Mouse (Mus musculus) testis, adult 2 months (tissue): ENCODE results near the gene Ugt1a2. TPM values are rescaled to one million over a fixed set of nuclear protein-coding genes. Genes with fewer than 3 reads are reported as not detected.
A peak's percentile ranks its signal among the peaks of the same experiment; 100 is the strongest.

Experiments
- H3K27ac ChIP-seq: fragments of 200-500 bp; 2 replicates; pipeline ENCODE4 v1.5.1; 2012; ENCODE audit warnings: low read depth, low read length; ENCODE audit not compliant: control insufficient read depth, insufficient read depth
- H3K27me3 ChIP-seq: fragments of 200-500 bp; 2 replicates; pipeline ENCODE4 v1.6.1; 2012; ENCODE audit warnings: mild to moderate bottlenecking, low read length, moderate library complexity; ENCODE audit not compliant: control insufficient read depth, insufficient read depth
- H3K36me3 ChIP-seq: fragments of 200-500 bp; 2 replicates; pipeline ENCODE4 v1.6.1; 2012; ENCODE audit warnings: mild to moderate bottlenecking, low read length; ENCODE audit not compliant: control insufficient read depth, insufficient read depth
- H3K4me1 ChIP-seq: fragments of 200-500 bp; 2 replicates; pipeline ENCODE4 v1.6.1; 2012; ENCODE audit warnings: low read length; ENCODE audit not compliant: control insufficient read depth, insufficient read depth
- H3K4me3 ChIP-seq: fragments of 200-500 bp; 2 replicates; pipeline ENCODE4 v1.5.1; 2012; ENCODE audit warnings: low read depth, mild to moderate bottlenecking, low read length, moderate library complexity, mixed read lengths; ENCODE audit not compliant: control insufficient read depth
- CTCF ChIP-seq: fragments of 200-500 bp; IDR thresholded peaks from 2 replicates; pipeline ENCODE4 v1.5.1; 2012; ENCODE audit warnings: low read depth, mild to moderate bottlenecking, inconsistent platforms, low read length, moderate library complexity; ENCODE audit not compliant: control insufficient read depth, insufficient read depth, insufficient replicate concordance
- POLR2A ChIP-seq: fragments of 200-500 bp; IDR thresholded peaks from 2 replicates; pipeline ENCODE4 v1.6.1; 2012; ENCODE audit warnings: low read depth, mild to moderate bottlenecking, inconsistent platforms, low read length, moderate library complexity; ENCODE audit not compliant: control insufficient read depth
- polyA plus RNA-seq: library from polyadenylated mRNA; depleted of rRNA; stranded (reverse); fragments of >200 nt; gene quantifications from 2 replicates; pipeline ENCODE4 v1.2.3, GENCODE M21; 2012

The Ugt1a2 gene
- polyA plus RNA-seq, 1 experiment = 0.06 TPM

- Histone ChIP-seq H3K27ac (no peak overlapping the region), H3K4me3 (no peak overlapping the region), H3K36me3 (peaks cover 7% of the 10 kb centered on the region), H3K27me3 (no peaks in the 10 kb centered on the region), H3K4me1 (no peaks in the 10 kb centered on the region; the same call in 1 of the 2 replicates)
- TF ChIP-seq POLR2A (no peak), CTCF (no peak)
Measured at GRCm38 (mm10) chr1:88258881-88259642, 58.7 kb downstream of the Ugt1a2 start.

DNA sequence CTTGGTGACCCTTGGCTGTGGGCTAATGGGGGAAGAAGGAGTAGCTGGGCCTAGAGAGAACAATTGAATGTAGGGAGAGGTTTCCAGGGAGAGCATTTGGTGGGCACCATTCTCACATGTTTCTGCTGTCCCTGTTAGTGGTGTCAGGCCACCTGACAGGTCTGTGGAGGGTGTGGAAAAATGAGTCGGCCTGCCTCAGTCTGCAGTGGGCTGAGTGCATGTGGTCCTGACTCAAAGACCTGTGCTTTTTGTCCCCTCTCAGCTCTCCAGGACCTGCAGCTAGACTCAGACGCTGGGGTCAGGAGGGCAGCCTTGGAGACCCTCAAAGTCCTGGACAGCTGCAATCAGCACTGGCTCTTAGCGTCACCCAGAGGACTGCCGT is 59.2 kb downstream of the Ugt1a2 start:
- no peak overlapping the region for H3K4me3 ChIP-seq
- H3K27ac ChIP-seq = no peak overlapping the region
- H3K27me3 ChIP-seq = no peaks in the 10 kb centered on the region
- no peaks in the 10 kb centered on the region; the same call in 1 of the 2 replicates for H3K4me1 ChIP-seq
- TF ChIP-seq CTCF = no peak
- no peak for TF ChIP-seq POLR2A
- peaks cover 10% of the 10 kb centered on the region for H3K36me3 ChIP-seq

GRCm38 (mm10) chr1:88260114-88260513 is 59.7 kb downstream of the Ugt1a2 start:
- Histone ChIP-seq H3K4me3 (peak overlapping the region; percentile 6), H3K36me3 (peaks cover 11% of the 10 kb centered on the region), H3K27me3 (no peaks in the 10 kb centered on the region), H3K4me1 (no peaks in the 10 kb centered on the region; the same call in 1 of the 2 replicates), H3K27ac (no peak overlapping the region)
- TF ChIP-seq CTCF = no peak
- no peak for TF ChIP-seq POLR2A

DNA sequence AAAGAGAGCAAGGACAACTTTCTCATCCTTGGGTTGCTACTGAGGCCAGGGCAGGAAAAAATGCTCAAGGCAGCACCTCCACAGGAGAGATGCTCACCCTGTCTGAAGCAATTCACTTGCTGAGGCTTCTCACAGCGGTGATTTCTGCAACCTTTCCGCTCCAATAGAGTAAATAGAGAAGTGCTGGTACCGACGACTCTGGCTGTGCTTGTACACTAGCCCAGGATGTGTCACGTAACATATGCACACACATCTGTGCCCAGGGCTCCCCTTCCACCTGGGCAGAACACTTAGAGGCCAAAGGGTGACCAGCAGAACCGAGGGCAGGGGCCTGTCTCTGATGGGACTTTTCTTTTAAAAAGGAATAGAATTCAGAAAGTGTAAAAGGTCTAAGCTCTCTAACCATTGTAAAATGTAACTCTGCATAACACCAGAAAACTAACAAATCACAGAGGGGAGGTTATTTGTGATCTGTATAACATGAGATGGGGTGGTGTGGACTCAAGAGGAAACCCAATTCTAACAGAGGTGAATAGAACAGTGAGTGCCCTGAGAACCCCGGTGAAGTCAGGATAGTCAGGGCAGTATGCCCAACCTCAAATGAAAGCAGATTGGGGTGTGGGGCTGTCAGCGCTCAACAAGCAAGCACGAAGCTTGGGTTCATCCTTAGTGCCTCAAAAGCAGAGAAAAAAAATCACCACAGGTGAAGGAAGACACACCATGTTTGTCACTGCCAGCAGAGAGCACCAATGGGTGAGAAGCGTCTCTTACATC is 60.4 kb downstream of the Ugt1a2 start:
- no peak for TF ChIP-seq POLR2A
- no peak for TF ChIP-seq CTCF
- Histone ChIP-seq H3K4me1 (no peaks in the 10 kb centered on the region; the same call in 1 of the 2 replicates), H3K27me3 (no peaks in the 10 kb centered on the region), H3K4me3 (peak overlapping the region; percentile 19; the same call in 1 of the 2 replicates), H3K36me3 (peaks cover 17% of the 10 kb centered on the region), H3K27ac (no peak overlapping the region)

DNA sequence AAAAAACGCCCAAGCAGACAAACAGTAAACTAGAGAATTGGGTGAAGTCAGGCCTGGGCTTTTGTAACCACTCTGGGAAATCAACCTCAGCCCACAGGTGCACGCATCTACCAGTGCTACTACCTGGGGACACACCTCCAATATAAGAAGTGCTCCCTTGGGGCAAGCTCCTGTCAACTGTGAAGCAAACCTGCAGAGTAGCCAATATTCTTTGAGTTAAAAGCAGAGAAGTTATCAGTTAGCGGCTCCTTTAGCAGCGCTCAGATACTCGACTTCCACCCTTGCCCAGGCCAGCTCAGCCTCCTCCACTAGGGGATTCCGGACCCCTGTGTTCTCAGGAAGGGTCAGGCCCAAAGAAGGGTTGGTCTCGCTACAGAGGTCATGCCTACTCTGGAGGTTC is 61.3 kb downstream of the Ugt1a2 start:
- TF ChIP-seq CTCF = no peak
- no peak for TF ChIP-seq POLR2A
- Histone ChIP-seq H3K4me1 (no peaks in the 10 kb centered on the region; the same call in 1 of the 2 replicates), H3K27me3 (no peaks in the 10 kb centered on the region), H3K27ac (no peak overlapping the region), H3K4me3 (no peak overlapping the region), H3K36me3 (peaks cover 25% of the 10 kb centered on the region)

- H3K36me3 ChIP-seq = peaks cover 29% of the 10 kb centered on the region
- no peak overlapping the region for H3K4me3 ChIP-seq
Measured at GRCm38 (mm10) chr1:88262255-88262654, 61.9 kb downstream of the Ugt1a2 start.

GRCm38 (mm10) chr1:88262961-88263360 is 62.6 kb downstream of the Ugt1a2 start:
- Histone ChIP-seq H3K4me1 (no peaks in the 10 kb centered on the region; the same call in 1 of the 2 replicates), H3K4me3 (no peak overlapping the region), H3K27me3 (no peaks in the 10 kb centered on the region), H3K36me3 (peaks cover 34% of the 10 kb centered on the region), H3K27ac (no peak overlapping the region)
- TF ChIP-seq POLR2A = no peak
- TF ChIP-seq CTCF = no peak

More at GRCm38 (mm10) chr1:88262255-88262654, 61.9 kb downstream of the Ugt1a2 start:
- no peak for TF ChIP-seq CTCF
- no peak for TF ChIP-seq POLR2A
- Histone ChIP-seq H3K4me1 (no peaks in the 10 kb centered on the region; the same call in 1 of the 2 replicates), H3K27me3 (no peaks in the 10 kb centered on the region), H3K27ac (no peak overlapping the region)
